Mouse (Mus musculus) brain, embryonic 14.5 days (tissue): ENCODE measurements around the gene Dpysl5. TPM values are rescaled to one million over a fixed set of nuclear protein-coding genes. Genes with fewer than 3 reads are reported as not detected.

Source experiments
- DNase-seq: peaks from one replicate; pipeline ENCODE4 v3.0.0-alpha.2; 2011; ENCODE audit warnings: low read depth
- CTCF ChIP-seq: fragments of 200-500 bp; IDR thresholded peaks from 2 replicates; pipeline ENCODE4 v1.5.1; 2012; ENCODE audit warnings: inconsistent platforms, mild to moderate bottlenecking, moderate library complexity, borderline replicate concordance; ENCODE audit not compliant: insufficient read depth, insufficient read length; ENCODE audit errors: extremely low read depth
- POLR2A ChIP-seq: fragments of 200-500 bp; IDR thresholded peaks from 2 replicates; pipeline ENCODE4 v1.6.1; 2012; ENCODE audit warnings: mild to moderate bottlenecking, inconsistent platforms, borderline replicate concordance; ENCODE audit not compliant: poor library complexity, insufficient read depth, insufficient read length, severe bottlenecking; ENCODE audit errors: extremely low read depth
- polyA plus RNA-seq: library from polyadenylated mRNA; depleted of rRNA; stranded (reverse); fragments of >200 nt; gene quantifications from 2 replicates; pipeline ENCODE4 v1.2.3, GENCODE M21; 2012; rRNA removed

Gene Dpysl5
- 368 and 444 TPM in 2 replicates for polyA plus RNA-seq

- peak; percentile 99 for TF ChIP-seq POLR2A
- TF ChIP-seq CTCF: no peak
- peak; percentile 98 for DNase-seq
Observed at GRCm38 (mm10) chr5:30711147-30712001, at the start of gene Dpysl5. Gene Dpysl5 (plus strand): TSS chr5:30711564.

- TF ChIP-seq CTCF (no peak), POLR2A (no peak)
- no peak for DNase-seq
Observed at GRCm38 (mm10) chr5:30665360-30665759, 46.0 kb upstream of the Dpysl5 start.

GRCm38 (mm10) chr5:30665968-30666367 lies 45.4 kb upstream of the Dpysl5 start:
- no peak for DNase-seq
- no peak for TF ChIP-seq POLR2A
- TF ChIP-seq CTCF: no peak

- TF ChIP-seq CTCF (no peak), POLR2A (peak; percentile 30; the same call in 1 of the 2 replicates)
- peak; percentile 98 for DNase-seq
Observed at GRCm38 (mm10) chr5:30666391-30667195, 44.8 kb upstream of the Dpysl5 start, which contains the start of gene Cenpa. Gene Cenpa (plus strand): TSS chr5:30666777.

- no peak for DNase-seq
- TF ChIP-seq CTCF (no peak), POLR2A (no peak)
Observed at GRCm38 (mm10) chr5:30667215-30667614, 44.1 kb upstream of the Dpysl5 start.

GRCm38 (mm10) chr5:30667686-30668085 lies 43.7 kb upstream of the Dpysl5 start:
- DNase-seq: no peak
- TF ChIP-seq POLR2A: no peak
- no peak for TF ChIP-seq CTCF

- TF ChIP-seq POLR2A (no peak), CTCF (no peak)
- no peak for DNase-seq
Observed at GRCm38 (mm10) chr5:30668637-30669495, 42.5 kb upstream of the Dpysl5 start.

GRCm38 (mm10) chr5:30669496-30669830 lies 41.9 kb upstream of the Dpysl5 start:
- TF ChIP-seq POLR2A (no peak), CTCF (no peak)
- DNase-seq: no peak

- TF ChIP-seq CTCF (no peak), POLR2A (no peak)
- DNase-seq: no peak
Observed at GRCm38 (mm10) chr5:30670091-30670490, 41.3 kb upstream of the Dpysl5 start.

GRCm38 (mm10) chr5:30674001-30674400 lies 37.4 kb upstream of the Dpysl5 start:
- DNase-seq: no peak
- no peak for TF ChIP-seq POLR2A
- TF ChIP-seq CTCF: no peak
